Mouse (Mus musculus): ENCODE results near the gene Rnf152.

DNA sequence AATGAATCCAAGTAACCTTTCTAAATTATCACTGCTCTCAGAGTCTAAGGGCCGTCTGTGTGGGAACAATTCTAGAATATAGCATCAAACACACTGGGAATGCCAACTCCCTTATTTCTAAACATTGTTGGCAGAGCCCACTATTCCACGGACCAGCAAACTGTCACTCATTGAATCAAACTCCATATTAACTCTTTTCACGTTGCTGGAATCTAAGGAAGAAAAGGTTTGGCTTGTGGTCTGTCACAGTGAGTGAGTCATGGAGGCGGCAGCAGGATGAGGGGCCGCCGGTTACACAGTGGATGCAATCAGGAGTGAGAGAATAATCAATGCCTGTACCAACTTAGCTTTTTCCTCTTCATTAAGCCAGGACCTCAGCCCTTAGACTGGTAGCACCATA lies 54.3 kb downstream of the Rnf152 start:
- TF ChIP-seq POLR2A (IDR thresholded peaks at IDR 0.05; ENCODE audit: control insufficient read depth, low read depth, low read length), result no peak
- no peak for TF ChIP-seq CTCF (IDR thresholded peaks at IDR 0.05; ENCODE audit: control insufficient read depth, insufficient read depth, insufficient replicate concordance, low read depth, low read length)
